Mouse (Mus musculus) limb, embryonic 15.5 days (tissue): ENCODE measurements around the gene Tmem131l. TPM values are rescaled to one million over a fixed set of nuclear protein-coding genes. Genes with fewer than 3 reads are reported as not detected.

ENCODE experiments used
- ATAC-seq: fragments of 200-750 bp; cut with Nextera tagmentation; 2 replicates; pipeline ENCODE4 v1.8.0; 2017; ENCODE audit warnings: low read depth, moderate TSS enrichment; ENCODE audit not compliant: insufficient number of reproducible peaks, low FRiP score, low TSS enrichment
- H3K27ac ChIP-seq: fragments of 300-500 bp; sonication (generic); 2 replicates; pipeline ENCODE4 v1.5.1; 2015; ENCODE audit warnings: moderate library complexity, mild to moderate bottlenecking, inconsistent platforms
- H3K27me3 ChIP-seq: fragments of 300-500 bp; sonication (generic); 2 replicates; pipeline ENCODE4 v1.6.1; 2015; ENCODE audit warnings: inconsistent platforms
- H3K36me3 ChIP-seq: fragments of 300-500 bp; sonication (generic); 2 replicates; pipeline ENCODE4 v1.6.1; 2015; ENCODE audit warnings: inconsistent platforms
- H3K4me1 ChIP-seq: fragments of 300-500 bp; sonication (generic); 2 replicates; pipeline ENCODE4 v1.6.1; 2015; ENCODE audit warnings: inconsistent platforms
- H3K4me2 ChIP-seq: fragments of 300-500 bp; sonication (generic); 2 replicates; pipeline ENCODE4 v1.6.1; 2015; ENCODE audit warnings: mild to moderate bottlenecking, inconsistent platforms
- H3K4me3 ChIP-seq: fragments of 300-500 bp; sonication (generic); 2 replicates; pipeline ENCODE4 v1.5.1; 2015; ENCODE audit warnings: mild to moderate bottlenecking, inconsistent platforms
- H3K9ac ChIP-seq: fragments of 300-500 bp; sonication (generic); 2 replicates; pipeline ENCODE4 v1.6.1; 2015; ENCODE audit warnings: inconsistent platforms
- H3K9me3 ChIP-seq: fragments of 300-500 bp; sonication (generic); 2 replicates; pipeline ENCODE4 v1.6.1; 2016; ENCODE audit warnings: inconsistent platforms
- WGBS: fragments of 180-500 bp; shearing (Covaris S2); methylation state at CpG from one replicate; pipeline ENCODE4 v1.1.7; 2015; 5-methylcytosine and 5-hydroxymethylcytosine counted together
- polyA plus RNA-seq: library from polyadenylated mRNA; unstranded; fragments of >200 nt; fragmentation: Nextera tagmentation; extraction: Ambion mirVana; gene quantifications from 2 replicates; pipeline ENCODE4 v1.2.1, GENCODE M21; 2015

Tmem131l gene
- polyA plus RNA-seq, 1 experiment from 2014 or later, result 47.9 TPM

DNA sequence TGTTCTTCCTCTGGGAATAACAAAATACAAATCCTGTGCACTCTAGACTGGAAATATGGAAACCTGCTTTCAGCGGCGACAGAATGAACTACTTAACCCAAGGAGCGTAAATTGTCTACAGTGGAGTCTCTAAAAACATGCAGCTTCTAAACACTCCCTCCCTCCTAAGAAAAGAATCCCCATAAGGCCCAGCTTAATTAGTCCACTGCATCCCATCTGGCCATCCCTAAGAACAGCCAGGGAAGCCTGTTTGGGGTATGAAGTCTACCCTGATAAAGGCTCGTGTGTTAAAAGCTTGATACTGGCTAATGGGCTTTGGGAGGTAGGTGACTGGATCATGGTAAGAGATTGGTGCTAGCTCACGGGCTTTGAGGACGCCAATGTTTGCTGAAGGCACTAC lies 54.5 kb downstream of the Tmem131l start:
- Histone ChIP-seq H3K9ac (no peak overlapping the region), H3K9me3 (no peaks in the 10 kb centered on the region), H3K36me3 (no peaks in the 10 kb centered on the region), H3K4me1 (peaks cover 66% of the 10 kb centered on the region), H3K4me3 (no peak overlapping the region), H3K4me2 (no peak overlapping the region), H3K27ac (no peak overlapping the region), H3K27me3 (no peaks in the 10 kb centered on the region)
- ATAC-seq, result no peak
- 52% methylated on average over 6 of the region's 6 CpGs for WGBS

DNA sequence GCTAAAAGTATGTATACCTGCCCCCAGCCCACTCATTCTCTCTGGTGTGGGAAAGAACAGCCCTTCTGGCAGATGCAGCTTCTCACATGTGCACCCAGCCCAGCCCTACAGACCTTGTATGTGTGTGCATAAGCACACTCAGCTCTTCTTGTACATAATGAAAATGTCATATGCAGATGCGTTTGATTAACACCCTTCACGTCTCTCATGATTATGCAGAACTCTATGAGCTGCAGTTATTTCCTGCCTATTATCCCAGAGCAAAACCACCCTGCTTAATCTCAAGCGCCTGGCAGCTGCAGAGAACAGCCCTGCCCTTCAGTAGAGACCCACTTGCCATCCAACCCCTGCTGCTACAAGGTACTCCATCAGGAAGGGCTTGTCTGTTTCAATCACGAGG lies 55.6 kb downstream of the Tmem131l start:
- Histone ChIP-seq H3K4me1 (peaks cover 70% of the 10 kb centered on the region), H3K9ac (no peak overlapping the region), H3K27me3 (no peaks in the 10 kb centered on the region), H3K27ac (no peak overlapping the region), H3K4me2 (no peak overlapping the region), H3K9me3 (no peaks in the 10 kb centered on the region), H3K4me3 (no peak overlapping the region), H3K36me3 (no peaks in the 10 kb centered on the region)
- ATAC-seq, result no peak
- WGBS, result 48% methylated on average over 4 of the region's 4 CpGs

DNA sequence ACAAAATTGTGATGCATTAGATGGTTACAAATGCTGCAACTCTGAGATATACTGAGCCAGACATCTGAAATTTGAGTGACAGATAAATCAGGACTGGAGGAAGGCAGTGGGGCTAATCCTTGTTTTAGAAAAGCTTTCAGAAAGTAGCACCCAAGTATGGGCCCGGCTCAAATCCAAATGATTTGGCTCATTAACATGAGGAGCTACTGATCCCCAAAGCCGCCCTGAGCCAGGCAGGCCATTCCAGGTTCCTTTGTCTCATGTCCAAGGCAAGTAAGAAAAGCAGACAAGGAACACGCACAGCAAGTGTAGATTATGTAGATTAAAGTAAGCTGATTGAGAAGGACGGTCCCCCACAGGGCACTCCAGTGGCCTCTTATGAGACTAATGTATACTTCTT lies 57.2 kb downstream of the Tmem131l start:
- H3K4me1 ChIP-seq, result peaks cover 68% of the 10 kb centered on the region
- no peak overlapping the region for H3K4me3 ChIP-seq
- ATAC-seq, result no peak
- WGBS, result 80% methylated on average over 4 of the region's 4 CpGs
- H3K4me2 ChIP-seq, result no peak overlapping the region
- no peak overlapping the region for H3K27ac ChIP-seq
- no peak overlapping the region for H3K9ac ChIP-seq
- no peaks in the 10 kb centered on the region for H3K36me3 ChIP-seq
- H3K9me3 ChIP-seq, result no peaks in the 10 kb centered on the region
- H3K27me3 ChIP-seq, result no peaks in the 10 kb centered on the region

DNA sequence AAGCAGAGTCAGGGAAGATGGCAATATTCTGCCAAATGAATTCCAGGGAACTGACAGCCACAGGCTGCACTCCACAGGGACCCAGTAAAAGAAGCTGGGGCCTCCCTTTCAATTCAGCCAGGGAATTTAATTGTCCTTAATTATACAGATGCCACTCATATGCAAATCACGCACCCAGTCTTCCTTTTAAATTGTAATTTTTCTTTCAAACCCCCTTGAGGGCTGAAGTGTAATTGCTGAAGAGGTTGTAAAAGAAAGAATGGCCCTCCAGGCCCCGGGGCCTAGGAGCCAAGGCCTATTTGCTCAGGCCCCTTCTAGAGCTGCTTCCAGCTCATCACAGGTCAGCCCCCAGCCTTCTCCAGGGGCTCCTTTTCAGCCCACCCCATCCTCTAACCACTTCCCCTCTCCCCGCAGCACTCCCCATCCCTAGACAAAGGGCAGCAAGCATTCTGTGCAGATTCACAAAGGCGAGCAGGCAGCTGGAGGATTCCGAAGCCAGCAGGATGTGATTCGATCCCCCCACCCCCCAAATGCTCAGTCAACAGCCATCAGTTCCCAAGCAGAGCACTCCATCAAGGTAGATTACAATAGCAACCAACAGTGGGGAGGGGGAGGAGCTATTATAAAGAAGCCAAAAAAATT lies 59.6 kb downstream of the Tmem131l start:
- no peak overlapping the region for H3K4me3 ChIP-seq
- H3K36me3 ChIP-seq, result no peaks in the 10 kb centered on the region
- no peak overlapping the region for H3K9ac ChIP-seq
- H3K9me3 ChIP-seq, result no peaks in the 10 kb centered on the region
- H3K4me2 ChIP-seq, result no peak overlapping the region
- H3K27ac ChIP-seq, result 0 out of 2 replicates have a peak overlapping the region, but pooled peaks have one; percentile 3
- H3K4me1 ChIP-seq, result peaks cover 51% of the 10 kb centered on the region
- ATAC-seq, result no peak
- H3K27me3 ChIP-seq, result no peaks in the 10 kb centered on the region
- 21% methylated on average over 6 of the region's 6 CpGs for WGBS

DNA sequence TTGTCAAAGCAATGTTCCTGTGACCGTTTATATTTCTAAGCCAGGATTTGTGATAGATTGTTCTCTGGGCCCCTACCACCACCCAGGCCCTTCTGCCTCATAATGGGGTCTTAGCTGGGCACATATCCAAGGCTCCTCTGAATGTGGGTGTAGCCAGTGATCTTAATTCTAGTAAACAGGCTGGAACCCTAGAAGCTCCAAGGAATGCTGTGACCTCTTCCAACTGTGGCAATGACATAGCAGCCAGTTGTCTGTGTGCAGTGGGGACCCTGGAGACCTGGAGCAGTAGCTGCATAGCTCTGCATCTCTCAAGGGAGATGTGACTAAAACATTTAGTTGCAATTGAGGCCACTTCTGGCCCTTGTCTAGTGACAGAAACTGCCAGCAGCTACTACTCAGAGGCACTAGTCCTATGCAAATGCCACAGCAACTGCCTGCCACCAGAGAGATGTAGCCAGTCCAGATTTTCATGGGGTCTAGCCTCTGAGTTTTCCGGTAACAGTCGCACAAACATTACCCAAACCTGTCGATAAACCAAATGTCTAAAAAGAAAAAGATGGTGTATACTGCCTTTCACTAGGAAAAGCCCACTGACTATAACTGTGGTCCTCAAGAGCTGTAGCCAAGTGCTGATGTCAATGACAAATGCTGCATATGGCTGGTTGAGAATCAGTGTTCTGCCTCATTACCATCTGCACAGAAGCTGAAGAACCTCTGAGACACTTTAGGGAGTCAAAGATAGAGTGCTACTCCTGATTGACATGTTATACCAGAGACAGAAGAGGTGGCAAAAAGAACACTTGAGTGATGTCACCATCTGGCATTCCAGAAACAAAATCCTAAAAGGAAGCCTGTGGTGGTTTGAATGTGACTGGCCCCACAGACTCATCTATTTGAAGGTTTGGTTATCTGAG lies 61.2 kb downstream of the Tmem131l start:
- Histone ChIP-seq H3K36me3 (no peaks in the 10 kb centered on the region), H3K9me3 (no peaks in the 10 kb centered on the region), H3K4me2 (no peak overlapping the region), H3K27me3 (no peaks in the 10 kb centered on the region), H3K4me1 (peaks cover 39% of the 10 kb centered on the region), H3K4me3 (no peak overlapping the region), H3K27ac (peak overlapping the region; percentile 59; the same call in 1 of the 2 replicates), H3K9ac (no peak overlapping the region)
- no peak for ATAC-seq
- WGBS, result 76% methylated on average over 4 of the region's 4 CpGs

DNA sequence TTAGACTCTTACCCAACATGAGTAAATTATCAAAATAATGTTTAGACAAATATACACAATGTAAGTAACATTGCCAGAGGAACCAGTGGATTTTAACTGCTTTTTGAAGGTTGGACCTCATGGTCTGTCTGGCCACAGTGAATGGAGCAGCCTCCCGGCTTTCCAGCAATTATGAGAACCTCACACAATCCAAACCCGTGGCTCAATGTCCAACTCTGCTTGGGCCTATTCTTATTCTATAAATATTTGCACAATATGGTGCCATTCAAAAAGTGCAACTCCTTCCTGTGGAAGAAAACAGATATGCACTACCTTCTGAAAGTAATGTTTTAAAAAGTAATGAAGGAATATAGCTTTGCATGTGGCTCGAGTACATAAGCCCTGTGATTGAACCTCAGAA lies 62.2 kb downstream of the Tmem131l start:
- peaks cover 33% of the 10 kb centered on the region for H3K4me1 ChIP-seq
- no peak overlapping the region for H3K4me2 ChIP-seq
- H3K9ac ChIP-seq, result no peak overlapping the region
- no peaks in the 10 kb centered on the region for H3K9me3 ChIP-seq
- H3K27me3 ChIP-seq, result no peaks in the 10 kb centered on the region
- H3K36me3 ChIP-seq, result no peaks in the 10 kb centered on the region
- no peak overlapping the region for H3K4me3 ChIP-seq
- WGBS, result 74% methylated on average over 3 of the region's 3 CpGs
- no peak for ATAC-seq
- H3K27ac ChIP-seq, result no peak overlapping the region

DNA sequence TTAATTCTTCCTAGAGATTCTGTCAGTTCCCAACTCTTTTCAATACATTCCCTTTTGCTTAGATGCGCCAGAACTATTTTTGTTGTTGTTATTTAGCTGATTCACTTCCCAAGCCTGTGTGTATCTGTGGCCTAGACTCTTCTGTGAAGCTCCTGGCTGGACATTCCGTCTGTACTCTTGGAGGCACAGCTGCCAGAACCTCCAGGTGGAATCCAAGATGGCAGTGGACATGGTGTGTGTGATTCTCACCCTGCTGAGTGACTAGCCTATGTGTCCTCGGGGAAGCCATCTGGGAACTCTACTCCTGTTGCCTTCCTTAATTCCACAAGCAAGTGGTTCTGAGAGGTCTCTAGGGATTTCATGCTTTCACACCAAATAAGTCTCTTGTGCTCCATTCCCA lies 63.8 kb downstream of the Tmem131l start:
- no peak overlapping the region for H3K4me3 ChIP-seq
- no peaks in the 10 kb centered on the region for H3K27me3 ChIP-seq
- H3K4me2 ChIP-seq, result no peak overlapping the region
- H3K9me3 ChIP-seq, result no peaks in the 10 kb centered on the region
- peaks cover 36% of the 10 kb centered on the region for H3K4me1 ChIP-seq
- H3K27ac ChIP-seq, result no peak overlapping the region
- no peak overlapping the region for H3K9ac ChIP-seq
- H3K36me3 ChIP-seq, result no peaks in the 10 kb centered on the region
- 77% methylated on average over 3 of the region's 3 CpGs for WGBS
- ATAC-seq, result no peak

DNA sequence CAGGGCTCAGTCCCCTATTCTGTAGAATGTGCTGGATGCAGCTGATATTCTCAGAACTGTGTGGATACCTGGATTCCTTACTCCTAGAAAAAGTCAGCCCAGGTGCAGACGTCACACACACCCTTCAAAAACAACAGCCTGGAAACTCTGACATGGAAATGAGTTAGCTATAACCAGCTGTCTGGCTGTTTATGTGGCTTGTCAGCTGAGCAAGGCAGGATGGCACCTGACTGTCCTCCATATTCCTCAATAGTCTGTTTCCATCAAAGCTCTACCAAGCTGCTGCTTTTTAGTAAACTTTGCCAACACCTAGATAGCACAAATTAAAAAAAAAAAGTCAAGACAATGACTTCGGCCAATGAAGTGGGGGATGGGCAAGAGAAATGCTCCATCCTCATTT lies 66.6 kb downstream of the Tmem131l start:
- Histone ChIP-seq H3K9me3 (no peaks in the 10 kb centered on the region), H3K36me3 (0 out of 2 replicates have a peak, but pooled peaks cover 4% of the 10 kb centered on the region), H3K4me2 (no peak overlapping the region), H3K4me3 (no peak overlapping the region), H3K4me1 (peaks cover 18% of the 10 kb centered on the region), H3K9ac (no peak overlapping the region), H3K27ac (no peak overlapping the region), H3K27me3 (no peaks in the 10 kb centered on the region)
- no peak for ATAC-seq
- 61% methylated on average over 2 of the region's 2 CpGs for WGBS

DNA sequence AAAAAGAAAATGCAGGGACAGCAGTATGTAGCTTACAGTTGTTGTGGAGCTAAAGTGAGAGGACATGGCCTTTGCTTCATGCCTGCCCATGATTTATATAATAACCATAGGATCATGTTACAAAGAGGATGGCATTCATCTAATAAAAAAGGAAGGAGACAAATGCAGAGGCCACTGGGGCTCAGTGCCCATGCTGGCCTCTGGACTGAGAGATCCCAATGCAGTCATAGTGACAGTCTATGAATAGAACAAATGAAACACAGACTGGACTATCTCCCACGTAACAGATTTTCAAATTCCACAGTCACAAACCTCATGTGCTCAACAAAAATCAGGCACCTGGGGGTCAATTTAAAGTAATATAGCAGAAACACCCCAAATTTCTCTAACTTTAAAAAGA lies 69.3 kb downstream of the Tmem131l start:
- 64% methylated on average over 1 of the region's 1 CpGs for WGBS
- peak overlapping the region; percentile 2; the same call in 1 of the 2 replicates for H3K27ac ChIP-seq
- ATAC-seq, result peak; percentile 19; the same call in 1 of the 2 replicates

DNA sequence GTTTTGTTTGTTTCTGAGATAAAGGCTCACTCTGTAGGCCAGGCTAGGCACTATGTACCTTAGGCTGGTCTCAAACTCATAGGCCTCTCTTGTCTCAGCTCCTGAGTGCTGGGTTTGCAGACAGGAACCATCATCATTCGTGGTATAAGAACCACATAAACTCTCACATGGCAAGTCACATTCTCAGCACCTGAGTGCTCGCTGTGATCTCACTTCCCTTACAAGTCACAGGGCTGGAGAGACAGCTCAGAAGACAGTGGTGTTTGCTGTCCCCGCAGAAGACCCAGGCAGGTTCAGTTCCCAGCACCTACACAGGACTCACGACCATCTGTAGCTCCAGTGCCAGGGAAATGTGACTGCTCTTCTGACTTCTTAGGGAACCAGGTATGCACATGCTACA lies 70.9 kb downstream of the Tmem131l start:
- WGBS, result 87% methylated on average over 4 of the region's 4 CpGs
- no peak overlapping the region for H3K4me2 ChIP-seq
- H3K4me3 ChIP-seq, result no peak overlapping the region
- H3K27me3 ChIP-seq, result no peaks in the 10 kb centered on the region
- H3K4me1 ChIP-seq, result peaks cover 12% of the 10 kb centered on the region
- H3K9ac ChIP-seq, result no peak overlapping the region
- H3K36me3 ChIP-seq, result peaks cover 9% of the 10 kb centered on the region; the same call in 1 of the 2 replicates
- H3K27ac ChIP-seq, result no peak overlapping the region
- H3K9me3 ChIP-seq, result no peaks in the 10 kb centered on the region
- ATAC-seq, result no peak

More for the DNA sequence above, 69.3 kb downstream of the Tmem131l start:
- Histone ChIP-seq H3K9ac (no peak overlapping the region), H3K9me3 (no peaks in the 10 kb centered on the region), H3K4me1 (peaks cover 12% of the 10 kb centered on the region), H3K4me2 (no peak overlapping the region), H3K27me3 (no peaks in the 10 kb centered on the region), H3K4me3 (no peak overlapping the region), H3K36me3 (peaks cover 9% of the 10 kb centered on the region; the same call in 1 of the 2 replicates)

DNA sequence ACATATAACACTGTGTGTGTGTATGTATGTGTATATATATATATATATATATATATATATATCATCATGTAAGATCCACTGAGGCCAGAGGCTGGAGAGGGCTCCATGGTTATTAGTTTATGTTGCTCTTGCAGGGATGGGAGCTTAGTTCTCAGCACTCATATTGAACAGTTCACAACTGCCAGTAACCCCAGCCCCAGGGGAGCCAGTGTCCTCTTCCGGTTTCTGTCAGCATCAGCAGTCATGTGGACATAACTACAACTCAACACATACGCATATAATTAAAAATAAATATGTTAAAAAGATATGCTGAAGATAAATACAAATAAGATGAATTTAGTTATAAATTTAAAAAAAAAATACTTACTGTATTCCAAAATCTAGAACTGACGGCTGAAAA lies 72.2 kb downstream of the Tmem131l start:
- peaks cover 12% of the 10 kb centered on the region for H3K4me1 ChIP-seq
- H3K9ac ChIP-seq, result no peak overlapping the region
- no peak for ATAC-seq
- peaks cover 9% of the 10 kb centered on the region; the same call in 1 of the 2 replicates for H3K36me3 ChIP-seq
- 92% methylated on average over 3 of the region's 3 CpGs for WGBS
- no peak overlapping the region for H3K4me2 ChIP-seq
- no peaks in the 10 kb centered on the region for H3K27me3 ChIP-seq
- H3K27ac ChIP-seq, result no peak overlapping the region
- no peak overlapping the region for H3K4me3 ChIP-seq
- H3K9me3 ChIP-seq, result no peaks in the 10 kb centered on the region

DNA sequence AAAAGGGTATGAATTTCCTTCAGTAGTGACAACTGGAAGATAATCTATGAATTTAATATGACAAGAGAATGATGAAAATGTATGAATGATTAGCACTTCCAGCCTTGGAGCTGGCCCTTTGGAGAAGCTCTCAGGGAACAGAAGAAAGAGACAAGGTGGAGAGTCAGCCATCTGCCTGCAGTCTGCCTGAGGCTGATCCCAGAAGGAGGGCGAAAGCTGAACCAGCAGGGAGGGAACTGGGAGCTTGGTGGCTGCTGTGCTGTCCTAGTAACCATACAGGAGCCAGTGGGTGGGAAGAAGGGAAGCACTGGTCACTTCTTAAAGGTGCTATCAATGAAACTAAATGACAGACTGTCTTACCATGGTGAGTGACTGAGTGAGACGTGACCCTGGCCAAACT lies 74.6 kb downstream of the Tmem131l start:
- ATAC-seq, result no peak
- peaks cover 1% of the 10 kb centered on the region for H3K4me1 ChIP-seq
- H3K36me3 ChIP-seq, result peaks cover 21% of the 10 kb centered on the region
- no peaks in the 10 kb centered on the region for H3K27me3 ChIP-seq
- H3K27ac ChIP-seq, result no peak overlapping the region
- no peak overlapping the region for H3K9ac ChIP-seq
- no peaks in the 10 kb centered on the region for H3K9me3 ChIP-seq
- WGBS, result 81% methylated on average over 2 of the region's 2 CpGs
- H3K4me3 ChIP-seq, result no peak overlapping the region
- H3K4me2 ChIP-seq, result no peak overlapping the region
